Mouse (Mus musculus) CH12.LX (cell line): ENCODE measurements around the gene Lrrn2.

ENCODE experiments used
- CTCF ChIP-seq, 2 experiments: IDR thresholded peaks in 1 of 2; conservative IDR thresholded peaks in 1 of 2; 2 replicates each; pipeline ENCODE4 v1.5.1; 2011 to 2012; ENCODE audit warnings: low read depth in 2 of 2, low read length in 2 of 2, improper control_type of control experiment in 1 of 2, inconsistent platforms in 1 of 2, mild to moderate bottlenecking in 1 of 2, moderate library complexity in 1 of 2
- MXI1 ChIP-seq: IDR thresholded peaks from 2 replicates; pipeline ENCODE4 v1.6.1; 2011; ENCODE audit warnings: mild to moderate bottlenecking, low read depth, low read length, improper control_type of control experiment
- PAX5 ChIP-seq: IDR thresholded peaks from 2 replicates; pipeline ENCODE4 v1.6.1; 2012; ENCODE audit warnings: low read length, inconsistent platforms, mixed read lengths
- RCOR1 ChIP-seq: conservative IDR thresholded peaks from 2 replicates; pipeline ENCODE4 v1.6.1; 2012; ENCODE audit warnings: low read depth, mild to moderate bottlenecking, inconsistent platforms, low read length, improper control_type of control experiment

DNA sequence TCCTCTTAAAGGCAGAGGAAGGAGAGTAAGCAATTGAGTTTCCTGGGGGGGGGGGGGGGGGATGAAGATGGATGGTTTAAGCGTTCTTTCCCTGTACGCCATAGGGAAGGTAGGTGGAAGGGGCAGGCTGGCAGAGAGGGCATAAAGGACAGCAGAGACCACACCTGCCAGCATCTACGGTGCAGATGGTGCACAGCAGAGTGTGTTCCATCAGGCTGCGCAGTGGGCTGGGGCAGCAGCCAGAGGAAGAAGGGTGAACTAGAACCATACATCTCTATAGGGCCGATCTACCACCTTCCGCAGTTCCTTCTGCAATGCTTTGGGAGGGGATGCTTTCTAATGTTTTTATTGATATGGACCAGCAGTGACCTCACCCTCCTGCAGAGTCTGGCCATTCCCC lies 19.0 kb downstream of the Lrrn2 start:
- TF ChIP-seq RCOR1 (no peak), CTCF (conservative IDR thresholded peaks at IDR 0.05 in 1 of 2, IDR thresholded peaks at IDR 0.05 in 1 of 2; ENCODE audit: low read depth in 2 of 2, low read length in 2 of 2) (no peak), MXI1 (no peak), PAX5 (no peak)
